Mouse (Mus musculus) cerebral cortex, adult 2 months (tissue): ENCODE measurements around the gene G3bp1.

Source experiments
- WGBS: fragments of 180-500 bp; shearing (Covaris S2); methylation state at CpG from one replicate; pipeline ENCODE4 v1.1.7; 2018; 5-methylcytosine and 5-hydroxymethylcytosine counted together

Gene G3bp1

GRCm38 (mm10) chr11:55545690-55546089 is 76.2 kb downstream of the G3bp1 start:
- WGBS: 77% methylated on average over 1 of the region's 1 CpGs
